Mouse (Mus musculus) telencephalon, adult 2 months (tissue): ENCODE data around the gene Zfp13.
A peak's percentile ranks its signal among the peaks of the same experiment; 100 is the strongest.

ENCODE experiments used
- DNase-seq: peaks from one replicate; pipeline ENCODE4 v3.0.0-alpha.2; 2011; ENCODE audit warnings: low read depth, low spot score

Gene Zfp13

DNA sequence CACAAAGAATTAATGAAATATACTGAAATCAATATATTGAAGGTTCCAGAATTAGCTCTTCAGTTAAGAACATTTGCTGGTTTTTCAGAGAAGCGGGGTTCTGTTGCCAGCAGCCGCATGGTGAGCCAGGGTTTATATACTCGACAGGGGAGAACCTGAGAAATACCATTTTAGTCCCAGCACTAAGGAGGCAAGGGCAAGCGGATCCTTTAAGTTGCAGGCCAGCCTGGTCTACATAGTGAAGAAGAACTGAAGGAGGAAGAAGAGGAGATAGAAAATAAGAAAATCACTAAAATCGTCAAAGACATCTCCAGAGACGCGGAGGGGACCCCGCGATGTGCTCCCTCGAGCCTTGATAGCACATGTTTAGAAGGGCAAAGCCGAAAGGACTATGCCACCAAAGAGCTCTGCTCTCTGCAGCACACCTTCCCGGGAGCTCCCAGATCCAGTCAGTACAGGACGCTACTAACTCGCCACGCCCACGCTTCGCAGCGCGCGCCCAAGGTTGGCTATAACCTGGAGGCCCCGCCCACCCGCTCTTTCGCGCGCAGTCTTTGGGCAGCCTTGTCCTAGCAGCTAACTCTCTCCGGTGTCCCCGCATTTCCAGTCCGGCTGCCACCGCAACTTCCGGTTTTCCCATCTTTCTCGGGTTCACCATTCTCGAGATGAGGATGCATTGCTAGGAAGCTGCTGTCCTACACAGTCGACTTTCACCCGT is 6.9 kb downstream of the Zfp13 start:
- peak; percentile 93 for DNase-seq

- DNase-seq = no peak
Measured at GRCm38 (mm10) chr17:23587253-23587652, 12.0 kb downstream of the Zfp13 start.

DNA sequence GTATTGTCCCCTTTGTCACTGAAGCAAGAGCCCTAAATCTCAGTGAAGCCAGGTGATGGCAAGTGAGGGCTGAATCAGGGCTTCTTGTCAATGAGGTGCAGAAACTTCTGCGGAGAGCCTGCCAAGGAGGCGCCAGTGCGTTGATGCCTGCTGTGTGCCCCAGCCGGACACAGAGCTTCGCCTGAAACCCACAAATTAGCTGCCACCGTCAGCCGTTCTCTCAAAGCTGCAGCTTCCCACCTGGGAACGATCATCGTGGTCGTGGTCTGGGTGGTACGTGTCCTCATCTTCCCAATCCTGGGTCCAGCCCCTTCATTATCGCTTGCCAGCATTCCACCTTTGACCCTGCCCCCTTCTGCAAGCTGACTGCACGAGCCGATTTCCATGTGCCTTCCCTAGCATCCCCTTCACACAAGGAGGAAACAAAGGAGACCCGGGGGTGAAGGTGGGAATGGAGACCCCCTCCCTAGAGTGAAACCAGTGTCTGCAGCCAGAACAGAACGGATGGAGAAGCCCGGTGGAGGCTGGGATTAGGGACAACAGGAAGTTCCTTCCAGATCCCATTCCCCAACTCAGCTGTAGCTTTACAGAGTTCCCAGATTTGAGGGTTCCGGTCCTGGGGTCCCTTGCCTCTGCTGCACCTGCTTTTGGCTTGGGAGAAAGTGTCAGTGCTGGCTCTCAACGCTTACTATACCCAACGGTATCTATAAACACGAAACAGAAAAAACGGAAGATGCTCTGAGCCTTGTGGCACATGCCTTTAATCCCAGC is 13.4 kb downstream of the Zfp13 start:
- DNase-seq = peak; percentile 79

DNA sequence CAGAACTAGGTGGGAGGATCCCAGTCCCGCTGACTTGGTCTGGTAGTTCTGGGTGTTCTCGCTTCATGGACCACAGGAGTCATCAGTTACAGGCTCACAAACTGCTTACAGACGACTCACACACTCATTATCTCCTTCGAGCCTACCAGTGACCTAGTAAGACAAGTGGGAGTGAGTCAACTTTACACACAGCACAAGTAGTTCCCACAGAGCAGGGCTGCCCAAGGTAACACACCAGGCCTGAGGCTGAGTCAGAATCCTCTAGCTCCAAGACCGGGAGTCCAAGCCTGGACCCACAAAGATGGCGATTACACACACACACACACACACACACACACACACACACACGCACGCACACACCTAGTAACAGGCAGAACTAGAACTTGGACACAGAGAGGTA is 14.5 kb downstream of the Zfp13 start:
- no peak for DNase-seq

GRCm38 (mm10) chr17:23575951-23576552 is 23.2 kb downstream of the Zfp13 start:
- DNase-seq = no peak

GRCm38 (mm10) chr17:23574130-23574529 is 25.2 kb downstream of the Zfp13 start:
- no peak for DNase-seq

DNA sequence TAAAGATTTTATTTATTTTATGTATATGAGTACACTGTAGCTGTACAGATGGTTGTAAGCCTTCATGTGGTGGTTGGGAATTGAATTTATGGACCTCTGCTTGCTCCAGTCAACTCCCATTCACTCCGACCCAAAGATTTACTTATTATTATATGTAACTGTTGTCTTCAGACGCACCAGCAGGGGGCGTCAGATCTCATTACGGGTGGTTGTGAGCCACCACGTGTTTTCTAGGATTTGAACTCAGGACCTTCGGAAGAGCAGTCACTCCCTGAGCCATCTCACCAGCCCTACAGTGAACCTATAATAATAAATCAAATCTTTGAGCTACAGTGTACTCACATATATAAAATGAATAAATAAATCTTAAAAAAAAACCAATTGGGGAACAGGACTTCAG is 27.2 kb downstream of the Zfp13 start:
- DNase-seq = no peak

- no peak for DNase-seq
Measured at GRCm38 (mm10) chr17:23571084-23571483, 28.2 kb downstream of the Zfp13 start.

- no peak for DNase-seq
Measured at GRCm38 (mm10) chr17:23570017-23570416, 29.3 kb downstream of the Zfp13 start.

GRCm38 (mm10) chr17:23568370-23568769 is 30.9 kb downstream of the Zfp13 start:
- no peak for DNase-seq

DNA sequence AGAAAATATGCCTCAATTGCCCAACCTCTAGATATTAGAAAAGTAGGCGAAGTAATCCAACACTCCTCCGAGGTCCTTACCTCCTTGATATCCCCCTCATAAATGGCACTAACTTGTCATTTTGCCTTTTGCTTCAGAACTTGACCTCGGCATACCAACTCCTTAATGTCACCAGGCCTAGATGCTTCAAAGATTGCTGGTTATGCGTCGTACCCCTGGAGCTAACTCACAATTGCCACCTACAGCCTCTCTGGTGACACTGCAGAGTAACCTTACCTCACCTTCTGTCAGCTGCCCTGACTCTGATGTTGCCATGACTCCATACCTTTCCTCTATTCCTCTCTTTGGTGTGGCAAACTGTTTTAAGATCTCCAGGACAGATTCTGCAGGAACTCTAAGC is 32.5 kb downstream of the Zfp13 start:
- no peak for DNase-seq

- DNase-seq = no peak
Measured at GRCm38 (mm10) chr17:23564368-23564715, 34.9 kb downstream of the Zfp13 start.

DNA sequence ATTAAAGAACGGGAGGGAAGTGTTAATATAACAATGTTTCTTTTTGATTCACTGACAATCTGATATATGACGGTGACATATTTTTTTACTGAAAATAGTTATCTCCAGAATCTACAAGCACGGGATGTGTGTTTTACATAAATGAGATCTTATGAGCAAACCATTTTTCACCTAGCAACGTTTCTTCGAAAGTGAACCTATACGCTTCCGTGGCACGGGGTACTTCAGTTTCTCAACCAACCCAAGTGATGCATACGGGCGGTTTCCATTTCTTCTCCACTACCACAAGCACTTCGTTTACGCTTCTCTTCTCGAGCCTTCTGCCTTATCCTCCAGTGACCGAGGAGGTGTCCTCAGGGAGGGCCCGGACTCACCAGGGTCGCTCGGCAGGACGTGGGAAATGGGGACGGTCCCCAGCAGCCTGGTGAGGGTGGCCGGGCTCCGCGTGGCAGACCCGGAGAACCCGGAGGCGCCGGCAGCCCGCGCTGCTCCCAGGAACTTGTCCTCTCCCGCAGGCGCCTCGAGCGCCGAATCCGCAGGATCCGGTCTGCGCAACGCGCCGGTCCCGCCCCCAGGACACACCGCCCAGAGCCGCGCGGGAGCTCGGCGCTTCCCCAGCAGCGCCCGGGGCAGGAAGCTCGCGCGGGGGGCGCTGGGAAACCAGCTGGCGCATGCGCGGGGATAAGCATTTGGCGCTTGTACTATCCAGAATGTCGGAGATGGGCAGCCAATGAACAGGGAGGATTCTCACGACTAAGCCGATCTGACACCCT is 35.5 kb downstream of the Zfp13 start, which contains the start of gene Zfp213:
Gene Zfp213 (minus strand): TSS at position 644 of the 773 bp plus-strand sequence.
- peak; percentile 93 for DNase-seq

GRCm38 (mm10) chr17:23559767-23560166 is 39.5 kb downstream of the Zfp13 start:
- DNase-seq = no peak

DNA sequence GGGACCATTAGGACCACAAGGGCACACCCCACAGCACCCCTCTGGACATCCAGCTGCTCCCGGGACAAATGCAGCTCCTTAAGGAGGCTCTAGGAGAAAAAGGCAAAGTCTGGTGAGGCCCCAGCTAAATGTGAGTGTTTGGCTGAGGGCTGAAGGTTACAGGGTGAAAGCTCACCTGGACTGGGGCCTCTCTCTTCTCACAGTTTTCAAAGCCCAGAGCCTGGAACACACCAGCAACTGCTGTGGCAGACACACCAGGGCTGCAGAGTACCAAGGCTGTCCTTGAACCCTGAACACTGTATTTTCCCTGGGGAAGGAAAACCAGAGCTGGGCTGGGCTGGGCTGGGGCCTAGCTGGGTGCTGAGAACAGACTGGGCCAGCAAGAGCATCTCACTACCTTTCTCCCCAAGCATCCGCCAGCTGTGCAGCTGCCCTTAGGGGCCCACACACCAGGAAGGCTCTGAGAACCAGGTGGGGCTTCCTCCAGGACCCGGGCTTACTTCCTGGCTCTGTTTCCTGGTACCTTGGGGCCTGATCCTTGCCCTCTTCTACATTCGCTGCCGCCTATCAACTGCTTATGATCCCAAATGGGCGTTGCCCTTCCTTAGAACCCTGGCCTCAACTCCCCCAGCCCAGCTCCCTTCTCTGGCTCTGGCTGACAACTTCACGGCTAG is 43.9 kb downstream of the Zfp13 start:
- no peak for DNase-seq

GRCm38 (mm10) chr17:23554321-23554720 is 45.0 kb downstream of the Zfp13 start:
- no peak for DNase-seq

DNA sequence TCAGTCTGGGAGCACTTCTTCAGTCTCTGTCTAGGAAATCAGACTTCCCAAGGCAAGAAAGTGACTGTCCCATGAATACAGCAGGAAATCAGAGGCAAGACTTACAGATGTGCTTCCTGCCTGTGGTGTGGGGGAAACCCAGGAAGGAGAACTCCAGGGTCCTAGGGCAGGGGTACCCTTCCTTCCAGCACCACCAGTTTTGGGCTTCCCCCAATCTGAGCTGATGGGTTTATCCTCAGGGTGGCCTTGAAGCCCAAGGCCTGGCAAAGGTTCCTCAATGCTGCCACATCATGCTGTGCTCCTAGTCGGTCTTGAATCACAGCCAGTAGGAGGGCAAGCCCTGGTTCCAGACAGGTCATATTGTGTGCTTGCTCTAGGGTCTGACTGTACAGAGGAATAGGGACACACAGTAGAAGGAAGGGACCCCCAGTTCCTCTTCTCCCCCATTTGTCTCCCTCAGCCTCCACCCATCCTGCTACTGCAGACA is 45.6 kb downstream of the Zfp13 start:
- DNase-seq = no peak

DNA sequence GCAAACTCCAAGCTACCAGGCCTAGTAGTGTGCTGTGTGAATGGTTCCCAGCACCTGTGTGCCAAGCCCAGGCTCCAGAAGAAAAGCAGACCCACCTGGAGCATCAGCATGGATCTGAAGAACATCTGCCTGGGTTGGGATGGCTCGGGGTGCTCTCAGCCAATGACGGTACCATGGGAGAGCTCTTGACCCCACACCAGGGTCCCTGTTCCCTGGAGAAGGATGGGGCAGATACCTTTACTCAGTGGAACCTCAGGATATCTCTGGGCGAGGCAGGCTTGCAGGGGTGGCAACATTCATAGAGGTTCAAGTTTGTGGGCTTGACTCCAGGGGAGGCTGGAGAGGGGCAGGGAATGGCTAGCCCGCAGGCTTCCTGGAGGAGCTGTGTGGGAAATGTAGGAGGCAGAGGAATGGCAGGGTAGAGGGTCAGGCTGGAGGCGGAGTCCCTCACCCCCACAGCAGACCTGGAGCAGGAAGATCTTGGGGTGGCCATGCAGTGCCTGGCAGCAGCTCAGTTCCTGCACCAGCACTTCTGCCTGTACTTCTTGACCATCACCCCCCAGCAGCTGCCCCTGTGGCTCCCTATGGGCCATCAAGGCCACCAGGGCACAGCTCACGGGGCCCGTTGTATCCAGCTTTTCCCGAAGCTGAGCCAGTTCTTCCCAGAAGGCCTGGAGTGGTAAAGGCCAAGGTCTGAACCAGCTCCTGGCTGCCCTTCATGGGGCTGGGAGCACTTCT is 46.2 kb downstream of the Zfp13 start:
- no peak for DNase-seq

GRCm38 (mm10) chr17:23551963-23552362 is 47.3 kb downstream of the Zfp13 start:
- DNase-seq = no peak

- DNase-seq = no peak
Measured at GRCm38 (mm10) chr17:23551416-23551815, 47.9 kb downstream of the Zfp13 start.

- DNase-seq = no peak
Measured at GRCm38 (mm10) chr17:23550856-23551255, 48.4 kb downstream of the Zfp13 start.
